Mouse (Mus musculus): Measurements from ENCODE around the gene Rmnd5a. TPM values are rescaled to one million over a fixed set of nuclear protein-coding genes. Genes with fewer than 3 reads are reported as not detected.
A peak's percentile ranks its signal among the peaks of the same experiment; 100 is the strongest.

The Rmnd5a gene
- total and polyA plus RNA-seq, 3 experiments = 23.4 to 40.6 (median 23.5) TPM

DNA sequence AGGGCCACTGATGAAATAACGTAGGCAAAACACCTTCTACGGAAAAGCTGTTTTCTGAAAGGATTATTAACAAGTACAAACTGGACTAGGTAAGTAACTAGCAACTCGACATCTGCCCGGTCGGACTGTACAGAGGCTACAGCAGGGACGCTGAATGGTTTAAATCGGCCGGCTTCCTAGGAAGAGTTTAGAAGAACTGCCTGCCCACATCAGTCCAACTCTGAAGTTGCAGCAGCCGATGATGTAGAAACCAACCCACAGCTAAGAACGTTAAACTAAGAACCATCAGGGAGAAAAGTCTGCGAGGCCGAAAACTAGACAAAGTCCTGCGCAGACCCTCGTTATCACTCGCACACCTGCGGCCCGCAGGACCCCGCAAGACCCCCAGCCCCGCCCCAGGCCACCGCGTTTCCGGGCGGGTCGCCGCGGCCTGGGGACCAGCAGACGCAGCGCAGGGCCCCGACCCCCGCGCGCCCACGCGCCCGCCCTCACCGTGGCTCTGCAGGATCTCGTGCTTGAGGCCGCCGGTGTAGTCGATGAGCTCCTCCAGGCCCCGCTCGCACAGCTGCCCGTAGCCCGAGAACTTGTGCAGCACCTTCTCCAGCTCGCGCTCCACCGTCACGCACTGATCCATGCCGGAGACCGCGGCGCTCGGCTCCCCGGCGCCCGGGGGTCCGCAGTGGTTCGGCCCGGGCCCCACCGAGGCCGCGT, 776 bp downstream of the Rmnd5a start:
- in situ Hi-C loops (cut with MboI; ENCODE audit: low pct_ligation_motif_present, low pct_unique_long_range_greater_than_20kb, low sequenced_read_pairs) (loop anchor here (25.0 kb wide), 1 partner anchor 373 kb away; no protein-coding TSS in a partner anchor), dilution Hi-C loops (cut with MboI; ENCODE audit: extremely low pct_ligation_motif_present, extremely low pct_unique_long_range_greater_than_20kb, low sequenced_read_pairs) (no loop called here)
- H3K4me1 ChIP-seq (ENCODE audit: control insufficient read depth in 1 of 2, insufficient read depth in 2 of 2) = peaks cover 2 to 23% of the 10 kb centered on the region in 2 experiments; a peak in 3 of 4 replicates
- peak overlapping the region; percentile 62 for H3K27ac ChIP-seq (ENCODE audit: insufficient read depth, low read depth)
- H3K79me2 ChIP-seq (replicated peaks; ENCODE audit: control insufficient read depth, extremely low read depth, insufficient read depth, poor library complexity, severe bottlenecking) = peaks cover 28% of the 10 kb centered on the region
- no peak for DNase-seq (ENCODE audit: extremely low read depth)
- H3K4me3 ChIP-seq (replicated peaks in 1 of 3; ENCODE audit: low read depth in 2 of 3, low read length in 2 of 3, poor library complexity in 1 of 3) = peak overlapping the region; percentile 72 to 98 (median 95)
- peak overlapping the region; percentile 94 for H3K9ac ChIP-seq (ENCODE audit: insufficient read depth, low read depth)
- no peaks in the 10 kb centered on the region for H3K36me3 ChIP-seq (replicated peaks in 1 of 2; ENCODE audit: control insufficient read depth in 1 of 2, insufficient read depth in 1 of 2, low read length in 1 of 2)
- no peaks in the 10 kb centered on the region for H3K27me3 ChIP-seq (replicated peaks)
- peaks cover 3% of the 10 kb centered on the region for H3K9me3 ChIP-seq (replicated peaks; ENCODE audit: low read length)
- H3K4me2 ChIP-seq (ENCODE audit: insufficient read depth, low read depth, poor library complexity, severe bottlenecking) = peak overlapping the region; percentile 76
- TF ChIP-seq CHD1 (IDR thresholded peaks at IDR 0.05; ENCODE audit: low read depth, low read length) = 0 out of 2 replicates have a peak, but pooled peaks have one; percentile 11
- no peak for TF ChIP-seq ETS1 (conservative IDR thresholded peaks at IDR 0.05; ENCODE audit: low read depth, low read length)
- no peak for TF ChIP-seq POLR2A (IDR thresholded peaks at IDR 0.05; ENCODE audit: low read depth, low read length)
- 0 out of 2 replicates have a peak, but pooled peaks have one; percentile 21 for TF ChIP-seq BHLHE40 (IDR thresholded peaks at IDR 0.05; ENCODE audit: low read depth, low read length)
- no peak for TF ChIP-seq SMC3 (IDR thresholded peaks at IDR 0.05; ENCODE audit: low read depth, low read length)
- no peak for TF ChIP-seq HCFC1 (IDR thresholded peaks at IDR 0.05; ENCODE audit: low read depth, low read length)
- no peak for TF ChIP-seq RCOR1 (conservative IDR thresholded peaks at IDR 0.05; ENCODE audit: low read depth, low read length)
- TF ChIP-seq E2F4 (IDR thresholded peaks at IDR 0.05; ENCODE audit: insufficient replicate concordance, low read depth, low read length) = no peak
- TF ChIP-seq NRF1 (IDR thresholded peaks at IDR 0.05; ENCODE audit: low read depth, low read length) = no peak
- no peak for TF ChIP-seq SIN3A (IDR thresholded peaks at IDR 0.05; ENCODE audit: low read length)
- TF ChIP-seq GABPA (IDR thresholded peaks at IDR 0.05; ENCODE audit: insufficient replicate concordance, low read depth, low read length) = no peak
- TF ChIP-seq CHD2 (IDR thresholded peaks at IDR 0.05; ENCODE audit: low read length) = no peak
- TF ChIP-seq MXI1 (IDR thresholded peaks at IDR 0.05; ENCODE audit: low read depth, low read length) = peak; percentile 74
- no peak for TF ChIP-seq ZC3H11A (IDR thresholded peaks at IDR 0.05; ENCODE audit: low read depth, low read length)
- no peak for TF ChIP-seq MYC (IDR thresholded peaks at IDR 0.05; ENCODE audit: low read depth, low read length)
- peak; percentile 34; the same call in 1 of the 2 replicates for TF ChIP-seq ELF1 (IDR thresholded peaks at IDR 0.05; ENCODE audit: low read depth, low read length)
- no peak for TF ChIP-seq ZMIZ1 (IDR thresholded peaks at IDR 0.05; ENCODE audit: low read depth, low read length)
- no peak for TF ChIP-seq UBTF (IDR thresholded peaks at IDR 0.05; ENCODE audit: low read depth, low read length)
- TF ChIP-seq TCF12 (IDR thresholded peaks at IDR 0.05; ENCODE audit: low read depth, low read length) = no peak
- no peak for TF ChIP-seq USF1 (IDR thresholded peaks at IDR 0.05; ENCODE audit: low read depth, low read length)
